Mouse (Mus musculus) ES-Bruce4 (cell line): ENCODE results near the gene Nos1.

ENCODE experiments used
- CTCF ChIP-seq: IDR thresholded peaks from one replicate; pipeline ENCODE4 v1.8.1; 2011; ENCODE audit warnings: low read depth, low read length
- EP300 ChIP-seq: IDR thresholded peaks from 2 replicates; pipeline ENCODE4 v1.6.1; 2011; ENCODE audit warnings: low read depth, low read length; ENCODE audit not compliant: insufficient read depth
- POLR2A ChIP-seq: IDR thresholded peaks from one replicate; pipeline ENCODE4 v1.8.1; 2011; ENCODE audit warnings: low read length; ENCODE audit not compliant: insufficient read depth

GRCm38 (mm10) chr5:117954429-117954828 lies 173.6 kb downstream of the Nos1 start:
- no peak for TF ChIP-seq POLR2A
- TF ChIP-seq CTCF = no peak
- no peak for TF ChIP-seq EP300
